Mouse (Mus musculus) lung, embryonic 14.5 days (tissue): ENCODE results near the gene D430041D05Rik. TPM values are rescaled to one million over a fixed set of nuclear protein-coding genes. Genes with fewer than 3 reads are reported as not detected.

Experiments
- ATAC-seq: fragments of 200-750 bp; cut with Nextera tagmentation; 2 replicates; pipeline ENCODE4 v1.8.0; 2017; ENCODE audit warnings: mild to moderate bottlenecking, moderate TSS enrichment, moderate library complexity; ENCODE audit not compliant: insufficient read depth
- DNase-seq: peaks from one replicate; pipeline ENCODE4 v3.0.0-alpha.2; 2015
- H3K27ac ChIP-seq: fragments of 300-500 bp; sonication (generic); 2 replicates; pipeline ENCODE4 v1.5.1; 2014; ENCODE audit warnings: low read depth, mild to moderate bottlenecking, moderate library complexity
- H3K27me3 ChIP-seq: fragments of 300-500 bp; sonication (generic); 2 replicates; pipeline ENCODE4 v1.6.1; 2014; ENCODE audit warnings: low read length, control low read depth; ENCODE audit not compliant: insufficient read depth
- H3K36me3 ChIP-seq: fragments of 300-500 bp; sonication (generic); 2 replicates; pipeline ENCODE4 v1.6.1; 2014; ENCODE audit warnings: control low read depth; ENCODE audit not compliant: insufficient read depth
- H3K4me1 ChIP-seq: fragments of 300-500 bp; sonication (generic); 2 replicates; pipeline ENCODE4 v1.6.1; 2014; ENCODE audit warnings: antibody characterized with exemption, control low read depth; ENCODE audit not compliant: insufficient read depth
- H3K4me2 ChIP-seq: fragments of 300-500 bp; sonication (generic); 2 replicates; pipeline ENCODE4 v1.6.1; 2014; ENCODE audit warnings: mild to moderate bottlenecking
- H3K4me3 ChIP-seq: fragments of 300-500 bp; sonication (generic); 2 replicates; pipeline ENCODE4 v1.5.1; 2014; ENCODE audit warnings: low read depth, low read length
- H3K9ac ChIP-seq: fragments of 300-500 bp; sonication (generic); 2 replicates; pipeline ENCODE4 v1.6.1; 2014
- H3K9me3 ChIP-seq: fragments of 300-500 bp; sonication (generic); 2 replicates; pipeline ENCODE4 v1.6.1; 2016; ENCODE audit warnings: low read depth, low read length, control low read depth
- CTCF ChIP-seq: IDR thresholded peaks from 2 replicates; pipeline ENCODE4 v1.5.1; 2016; ENCODE audit warnings: antibody characterized with exemption, low read depth
- WGBS: fragments of 180-500 bp; shearing (Covaris S2); extraction: QIAGEN DNeasy Blood & Tissue Kit; methylation state at CpG from one replicate; pipeline ENCODE4 v1.1.7; 2014; 5-methylcytosine and 5-hydroxymethylcytosine counted together
- polyA plus RNA-seq: library from polyadenylated mRNA; unstranded; fragments of >200 nt; fragmentation: Nextera tagmentation; extraction: Ambion mirVana; gene quantifications from 2 replicates; pipeline ENCODE4 v1.2.1, GENCODE M21; 2014

Gene D430041D05Rik
- polyA plus RNA-seq, 1 experiment from 2014 or later, result 1.3 TPM

DNA sequence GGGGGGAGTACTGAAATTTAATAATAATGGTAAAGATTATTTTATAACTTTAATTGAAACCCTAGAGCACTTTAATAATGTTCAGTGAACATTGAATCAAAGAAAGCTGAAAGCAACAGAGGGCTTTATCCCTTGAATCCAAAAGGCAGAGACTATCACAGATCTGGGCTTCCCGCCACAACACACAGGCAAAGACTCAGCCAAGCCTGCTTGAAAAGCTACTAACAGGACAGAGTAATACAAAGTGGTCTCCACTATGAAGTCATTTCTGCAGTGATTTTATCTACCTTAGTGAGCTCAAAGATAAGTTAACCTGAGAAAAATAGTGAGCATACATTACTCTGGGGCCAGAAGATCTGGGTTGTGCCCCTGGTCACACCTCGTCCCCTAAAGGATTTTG is 128.0 kb downstream of the D430041D05Rik start:
- no peaks in the 10 kb centered on the region for H3K4me1 ChIP-seq
- 82% methylated on average over 2 of the region's 2 CpGs for WGBS
- no peak for TF ChIP-seq CTCF

DNA sequence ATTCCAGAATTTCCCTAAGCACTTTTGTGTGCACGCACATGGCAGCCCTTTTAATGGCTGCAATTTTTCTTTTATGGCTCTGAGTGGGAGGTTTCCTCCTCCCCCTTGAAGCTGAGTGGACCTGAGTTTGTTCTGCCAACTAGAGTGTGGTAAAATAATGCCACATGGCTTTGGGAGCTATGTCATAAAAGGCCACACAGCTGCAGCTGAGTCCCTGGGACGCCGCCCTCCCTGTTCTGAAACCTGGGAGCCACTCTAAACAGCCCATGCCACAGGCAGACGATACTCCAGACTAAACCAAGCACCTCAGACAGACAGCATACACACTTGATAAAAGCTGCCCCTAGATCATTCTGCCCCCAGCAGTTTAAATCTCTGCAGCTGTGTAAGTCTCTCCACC is 143.8 kb downstream of the D430041D05Rik start:
- Histone ChIP-seq H3K9ac (no peak overlapping the region), H3K36me3 (no peaks in the 10 kb centered on the region), H3K4me2 (no peak overlapping the region), H3K27me3 (no peaks in the 10 kb centered on the region), H3K27ac (no peak overlapping the region), H3K9me3 (no peaks in the 10 kb centered on the region), H3K4me1 (no peaks in the 10 kb centered on the region), H3K4me3 (no peak overlapping the region)
- WGBS, result 24% methylated on average over 4 of the region's 4 CpGs
- DNase-seq, result no peak
- no peak for TF ChIP-seq CTCF
- no peak for ATAC-seq

More for the DNA sequence above, 128.0 kb downstream of the D430041D05Rik start:
- no peak overlapping the region for H3K4me3 ChIP-seq
- H3K9me3 ChIP-seq, result no peaks in the 10 kb centered on the region
- H3K27ac ChIP-seq, result no peak overlapping the region
- ATAC-seq (no peak), DNase-seq (no peak)
- no peak overlapping the region for H3K9ac ChIP-seq
- no peaks in the 10 kb centered on the region for H3K27me3 ChIP-seq
- H3K4me2 ChIP-seq, result no peak overlapping the region
- no peaks in the 10 kb centered on the region for H3K36me3 ChIP-seq

DNA sequence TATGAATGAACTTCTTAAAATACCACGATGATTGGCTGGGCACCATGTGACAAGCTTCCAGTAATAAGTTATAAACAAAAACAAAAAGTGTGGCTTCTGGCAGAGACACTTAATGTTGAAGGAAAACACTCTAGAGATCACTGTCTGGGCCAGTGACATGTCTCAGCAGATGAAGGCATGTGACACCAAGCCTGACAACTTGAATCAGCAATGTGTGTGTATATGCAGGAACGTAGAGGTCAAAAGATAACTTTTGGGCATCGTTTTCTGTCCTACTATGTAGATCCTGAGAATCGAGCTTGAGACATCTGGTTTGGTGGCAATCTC is 149.1 kb downstream of the D430041D05Rik start:
- Histone ChIP-seq H3K4me3 (no peak overlapping the region), H3K4me1 (no peaks in the 10 kb centered on the region)

DNA sequence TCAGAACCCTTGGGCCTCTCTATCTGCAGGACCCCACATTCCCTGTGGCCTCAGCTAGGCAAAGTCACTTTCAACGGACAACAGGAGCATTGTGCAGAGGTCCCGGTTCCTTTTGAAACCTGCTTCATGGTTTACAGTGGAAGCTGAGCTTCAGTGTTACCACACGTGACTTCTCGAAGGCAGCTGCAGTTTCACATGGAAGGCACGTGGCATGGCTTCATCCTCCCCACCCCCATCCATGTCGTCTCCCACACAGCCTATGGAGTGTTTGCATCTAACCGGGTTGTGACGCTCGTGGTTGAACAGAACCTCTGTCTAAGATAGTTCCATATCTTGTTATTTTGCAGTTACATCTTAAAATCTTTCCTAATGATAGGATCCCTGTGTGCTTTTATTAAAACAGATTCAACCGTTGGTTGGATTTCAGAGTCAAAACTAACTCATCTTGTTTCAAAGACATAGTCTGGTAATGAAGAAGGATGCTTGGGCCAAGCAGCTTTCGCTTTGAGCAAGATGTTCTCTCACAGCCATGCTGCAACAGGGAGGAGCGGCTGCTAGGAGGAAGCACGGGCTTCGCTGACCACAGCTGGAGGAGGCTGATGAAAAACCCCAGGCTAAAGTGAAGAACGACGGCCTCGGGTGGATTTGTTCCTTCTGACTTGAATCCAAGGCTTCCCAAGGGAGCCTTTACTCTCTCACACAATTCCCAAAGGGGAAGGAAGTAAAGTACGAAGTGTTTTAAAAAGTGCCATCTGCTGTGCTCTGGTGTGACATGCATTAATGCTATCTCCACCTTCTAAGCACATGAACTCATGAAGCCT is 149.7 kb downstream of the D430041D05Rik start:
- WGBS, result 60% methylated on average over 18 of the region's 18 CpGs
- TF ChIP-seq CTCF, result no peak
- Histone ChIP-seq H3K36me3 (no peaks in the 10 kb centered on the region), H3K4me2 (no peak overlapping the region), H3K4me1 (no peaks in the 10 kb centered on the region), H3K9ac (no peak overlapping the region), H3K27ac (no peak overlapping the region), H3K27me3 (no peaks in the 10 kb centered on the region), H3K4me3 (no peak overlapping the region), H3K9me3 (no peaks in the 10 kb centered on the region)
- DNase-seq (peak; percentile 72), ATAC-seq (peak; percentile 78)

More for the DNA sequence above, 149.1 kb downstream of the D430041D05Rik start:
- TF ChIP-seq CTCF, result no peak
- ATAC-seq (peak; percentile 83), DNase-seq (peak; percentile 71)
- no peak overlapping the region for H3K4me2 ChIP-seq
- H3K9me3 ChIP-seq, result no peaks in the 10 kb centered on the region
- 48% methylated on average over 4 of the region's 4 CpGs for WGBS
- no peaks in the 10 kb centered on the region for H3K36me3 ChIP-seq
- H3K27me3 ChIP-seq, result no peaks in the 10 kb centered on the region
- no peak overlapping the region for H3K27ac ChIP-seq
- H3K9ac ChIP-seq, result no peak overlapping the region

DNA sequence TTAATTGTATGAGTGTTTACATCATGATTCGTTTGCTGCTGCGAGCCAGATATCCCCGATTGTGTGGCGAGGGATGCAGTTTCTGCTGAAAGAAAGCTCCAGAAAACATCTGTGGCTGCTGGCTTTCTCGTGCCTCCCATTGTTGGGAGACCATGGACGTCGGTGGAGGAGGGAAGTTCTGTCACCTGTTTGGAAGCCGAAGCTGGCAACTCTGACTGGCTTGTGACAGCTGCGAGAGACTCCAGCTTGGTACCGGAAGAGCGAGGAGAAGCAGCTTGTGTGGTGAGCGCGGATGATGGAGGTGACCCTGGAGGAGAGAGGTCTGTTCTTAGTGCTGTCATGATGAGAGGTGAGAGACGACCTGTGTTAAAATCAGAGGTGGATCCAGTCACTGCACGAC is 154.2 kb downstream of the D430041D05Rik start:
- 45% methylated on average over 15 of the region's 15 CpGs for WGBS
- Histone ChIP-seq H3K27me3 (no peaks in the 10 kb centered on the region), H3K4me2 (peak overlapping the region; percentile 18; the same call in 1 of the 2 replicates), H3K36me3 (no peaks in the 10 kb centered on the region), H3K4me3 (no peak overlapping the region), H3K27ac (no peak overlapping the region), H3K9me3 (no peaks in the 10 kb centered on the region), H3K4me1 (no peaks in the 10 kb centered on the region), H3K9ac (no peak overlapping the region)
- DNase-seq (no peak), ATAC-seq (no peak)
- TF ChIP-seq CTCF, result no peak

DNA sequence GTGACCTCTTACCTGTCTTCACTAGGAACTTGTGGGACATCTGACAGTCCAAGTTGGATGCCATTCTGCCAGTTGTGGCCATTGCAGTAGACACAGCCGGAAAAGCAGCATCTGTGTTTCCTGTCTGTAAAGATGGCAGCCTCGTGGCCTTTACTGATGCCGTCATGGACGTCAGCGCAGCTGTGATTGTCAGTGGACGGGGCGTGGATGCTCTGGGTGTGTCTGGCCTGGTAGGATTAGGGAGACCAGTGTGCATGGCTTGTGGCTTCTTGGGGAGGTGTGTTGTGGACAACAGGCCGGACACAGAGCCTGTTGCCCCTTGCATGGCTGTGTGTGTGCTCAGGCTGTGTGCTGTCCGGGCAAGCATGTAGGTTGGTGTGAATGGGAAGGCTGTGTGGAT is 155.9 kb downstream of the D430041D05Rik start:
- 82% methylated on average over 9 of the region's 9 CpGs for WGBS
- no peak for ATAC-seq

DNA sequence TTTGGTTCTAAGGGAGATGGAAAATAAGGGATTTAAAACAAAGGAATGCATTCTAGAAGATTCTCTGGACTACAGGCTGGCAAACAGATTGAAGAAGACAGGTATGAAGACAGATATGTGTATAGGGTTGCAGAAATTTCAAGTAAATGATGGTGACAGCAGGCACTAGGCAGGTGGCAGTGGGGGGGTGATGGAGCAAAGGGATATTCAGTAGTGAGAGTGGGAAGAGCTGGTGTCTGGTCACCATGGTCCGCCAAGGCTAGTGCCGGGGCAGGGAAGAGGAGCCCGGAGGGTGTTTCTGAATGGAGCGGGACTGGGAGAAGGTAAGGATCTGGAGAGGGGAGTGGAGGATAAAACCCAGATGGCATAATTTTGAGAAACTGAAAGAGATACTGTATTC is 157.5 kb downstream of the D430041D05Rik start:
- no peak overlapping the region for H3K27ac ChIP-seq
- no peak for ATAC-seq
- no peaks in the 10 kb centered on the region for H3K4me1 ChIP-seq
- WGBS, result 89% methylated on average over 4 of the region's 4 CpGs
- DNase-seq, result no peak
- no peak overlapping the region for H3K4me3 ChIP-seq
- TF ChIP-seq CTCF, result no peak
- H3K27me3 ChIP-seq, result no peaks in the 10 kb centered on the region
- H3K36me3 ChIP-seq, result no peaks in the 10 kb centered on the region
- H3K4me2 ChIP-seq, result no peak overlapping the region
- no peaks in the 10 kb centered on the region for H3K9me3 ChIP-seq
- H3K9ac ChIP-seq, result no peak overlapping the region

More for the DNA sequence above, 155.9 kb downstream of the D430041D05Rik start:
- Histone ChIP-seq H3K4me1 (no peaks in the 10 kb centered on the region), H3K27ac (no peak overlapping the region), H3K4me3 (no peak overlapping the region), H3K9me3 (no peaks in the 10 kb centered on the region), H3K9ac (no peak overlapping the region), H3K36me3 (no peaks in the 10 kb centered on the region), H3K27me3 (no peaks in the 10 kb centered on the region), H3K4me2 (no peak overlapping the region)
- no peak for DNase-seq
- no peak for TF ChIP-seq CTCF
